Mouse (Mus musculus) natural killer cell, adult 2 months (primary cell): ENCODE data around the gene Zfp866.

Experiments
- DNase-seq, 2 experiments: peaks; one replicate each; pipeline ENCODE4 v3.0.0; 2022; ENCODE audit warnings: low spot score in 2 of 2

The Zfp866 gene

DNA sequence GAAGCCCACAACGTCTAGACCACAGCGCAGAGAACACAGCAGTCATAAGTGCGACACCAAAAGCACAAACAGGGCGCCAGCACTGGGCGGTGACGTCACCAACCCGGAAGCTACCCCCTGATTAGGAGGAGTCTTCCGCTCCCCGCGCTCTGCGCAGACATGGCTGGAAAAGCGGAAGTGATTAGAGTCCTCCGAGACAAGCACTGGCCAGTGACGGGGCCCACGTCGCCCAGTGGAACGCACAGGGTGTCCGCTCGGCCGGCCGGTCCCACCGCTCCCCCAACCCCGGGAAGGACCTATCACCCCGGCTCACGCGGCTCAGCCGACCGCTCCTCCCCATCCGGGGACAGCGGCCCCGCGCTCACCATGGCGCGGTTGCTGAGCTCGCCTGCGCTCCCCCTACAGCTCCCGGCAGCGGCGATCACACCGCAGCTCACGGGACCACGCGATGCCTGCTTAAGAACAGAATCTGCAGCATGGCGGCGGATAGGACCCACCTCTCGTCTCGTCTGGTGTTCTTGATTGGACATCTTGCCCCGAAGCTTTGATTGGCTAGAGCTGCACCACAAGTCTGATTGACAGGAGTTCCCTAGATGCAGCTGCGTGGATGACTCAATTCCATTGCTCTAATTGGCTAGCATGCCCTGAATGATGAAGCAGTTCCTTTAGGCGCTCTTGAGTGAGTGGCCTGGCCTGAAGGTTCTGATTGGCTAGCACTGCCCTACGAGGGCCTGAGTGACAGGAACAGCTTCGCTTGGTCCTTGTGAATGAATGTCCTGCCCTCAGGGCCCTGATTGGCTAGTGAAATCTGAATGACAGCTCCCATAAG lies 74.4 kb downstream of the Zfp866 start:
- DNase-seq: peak; percentile 95

DNA sequence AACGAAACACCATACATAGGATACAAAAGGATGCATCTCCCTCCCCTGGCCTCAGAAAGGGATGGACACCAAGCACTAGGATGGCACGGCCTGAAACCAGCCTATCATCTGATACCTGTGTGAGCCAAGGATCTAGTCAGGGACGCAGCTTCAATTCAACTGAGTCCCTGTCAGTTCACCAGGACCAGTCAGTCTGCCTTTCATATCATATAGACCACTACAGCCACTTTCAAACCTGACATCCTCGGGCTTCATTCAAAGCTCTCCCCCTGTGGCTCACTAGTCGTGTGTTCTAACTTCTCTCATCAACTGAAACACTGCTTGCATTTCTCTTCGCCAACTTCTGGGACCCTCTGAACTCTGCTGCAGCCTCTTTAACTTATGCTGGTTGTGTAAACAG lies 75.6 kb downstream of the Zfp866 start:
- no peak for DNase-seq

DNA sequence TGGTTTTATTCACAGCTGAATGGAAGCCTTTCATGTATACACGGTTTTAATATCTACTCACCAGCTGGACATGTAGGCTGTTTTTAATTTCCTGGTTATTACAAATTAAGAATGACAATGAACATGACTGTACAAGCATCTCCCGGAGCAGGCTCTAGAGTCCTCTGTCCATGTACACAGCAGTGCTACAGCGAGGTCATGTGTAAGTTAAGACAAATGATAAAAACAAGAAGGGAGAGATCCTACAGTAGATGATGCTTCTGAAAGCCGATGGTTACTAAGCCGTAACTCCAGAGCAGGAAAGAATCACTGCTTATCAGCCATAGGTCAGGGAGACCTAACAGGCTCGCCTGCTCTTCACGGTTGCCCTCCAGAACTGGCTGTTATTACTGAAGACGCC lies 77.5 kb downstream of the Zfp866 start:
- no peak for DNase-seq
